Mouse (Mus musculus) left cerebral cortex, adult 9 months (tissue): ENCODE results near the gene Ube3a.
A peak's percentile ranks its signal among the peaks of the same experiment; 100 is the strongest.

Source experiments
- DNase-seq, 2 experiments: peaks; one replicate each; pipeline ENCODE4 v3.0.0; 2022; ENCODE audit warnings: low spot score in 2 of 2

Ube3a gene

DNA sequence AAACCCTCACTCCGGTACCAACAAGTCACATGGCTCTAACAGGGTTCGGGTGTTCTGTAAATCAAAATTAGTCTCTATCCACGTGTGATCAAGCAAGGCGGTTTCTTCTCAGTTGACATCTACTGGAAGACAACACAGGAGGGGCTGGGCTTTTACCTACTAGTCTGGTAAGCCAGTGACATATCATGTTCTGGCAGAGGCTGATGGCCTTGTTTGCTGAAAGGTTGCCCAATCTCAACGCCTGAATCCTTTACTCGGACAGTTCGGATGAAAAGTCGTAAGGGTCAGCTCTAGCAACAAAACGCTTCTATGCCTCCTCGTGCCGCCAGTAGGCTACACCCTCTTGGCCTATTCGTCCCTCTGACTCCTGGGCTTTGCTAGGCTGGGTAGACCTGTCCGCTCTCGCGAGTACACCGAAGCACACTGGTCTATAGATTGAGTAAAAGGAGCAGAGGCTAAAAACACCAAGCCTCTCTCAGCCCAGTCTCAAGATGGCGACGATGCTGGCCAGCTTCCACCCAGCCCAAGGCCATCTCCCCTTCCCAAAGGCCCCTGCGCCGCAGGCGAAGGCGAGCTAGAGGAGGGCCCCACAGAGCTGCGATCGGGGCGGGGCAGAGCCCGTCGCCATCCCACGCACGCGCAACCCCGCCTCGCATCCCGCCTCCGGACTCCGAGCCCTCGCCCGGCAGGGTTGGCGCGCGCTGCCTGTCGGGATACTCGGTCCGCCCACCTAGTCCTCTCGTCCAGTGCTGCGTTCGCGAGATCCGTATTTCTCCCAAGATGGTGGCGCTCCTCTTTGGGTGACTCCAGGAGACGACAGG lies at the start of gene Ube3a:
TSS of gene Ube3a (plus strand) at position 706 of the 821 bp plus-strand sequence.
- DNase-seq: peak; percentile 95 to 98

DNA sequence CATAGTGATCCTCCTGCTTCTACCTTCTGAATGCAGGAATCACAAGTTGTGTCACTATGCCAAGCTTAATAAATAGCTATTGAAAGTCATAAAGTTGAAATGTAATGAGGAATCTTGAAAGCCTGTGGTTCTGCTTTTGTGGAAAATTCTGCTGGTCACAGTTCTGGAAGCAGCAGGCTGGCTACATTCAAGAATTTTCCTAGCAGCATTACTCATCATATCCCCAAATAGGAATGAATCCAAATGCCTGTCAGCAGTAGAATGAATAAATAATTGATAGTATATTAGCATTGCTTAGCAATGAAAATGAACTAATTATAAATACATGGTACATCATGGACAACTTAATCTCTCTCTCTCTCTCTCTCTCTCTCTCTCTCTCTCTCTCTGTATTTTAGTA lies 35.7 kb upstream of the Ube3a start:
- no peak for DNase-seq

DNA sequence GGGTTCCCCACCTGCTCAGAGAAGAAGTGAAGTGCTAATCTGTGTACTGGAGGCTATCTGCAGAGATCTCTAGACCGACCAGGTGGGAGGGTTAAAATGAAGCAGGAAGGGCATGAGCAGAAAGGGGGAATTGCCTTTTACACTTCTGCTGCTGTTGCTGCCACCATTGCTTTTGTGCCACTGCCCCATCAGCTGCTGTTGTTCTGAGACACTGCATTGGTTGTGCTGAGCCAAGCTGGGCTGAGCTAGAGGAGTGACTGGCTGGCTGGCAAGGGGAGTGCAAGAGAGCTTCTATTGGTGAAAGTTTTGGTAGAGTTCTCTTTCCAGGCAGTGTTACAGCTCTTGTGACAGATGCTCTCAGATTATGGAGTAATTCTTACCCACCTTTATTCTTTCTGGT lies 13.6 kb upstream of the Ube3a start:
- DNase-seq: no peak

DNA sequence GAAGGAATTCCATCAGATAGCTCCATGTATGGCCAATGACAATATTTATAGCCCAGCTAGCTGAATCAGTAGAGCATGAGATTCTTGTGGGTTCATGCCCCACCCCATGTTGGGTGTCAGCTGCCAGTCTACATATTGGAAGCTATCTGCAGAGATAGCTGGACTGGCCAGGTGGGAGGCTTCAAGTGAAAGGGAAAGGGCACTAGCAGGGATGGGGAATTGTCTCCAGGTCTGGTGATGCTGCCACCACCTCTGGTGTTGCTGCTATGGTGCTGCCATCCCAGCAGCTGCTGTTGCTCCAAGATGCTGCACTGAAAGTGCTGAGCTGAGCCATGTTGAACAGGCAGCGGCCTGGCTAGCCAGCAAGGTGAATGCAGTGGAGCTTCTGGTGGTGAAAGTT lies 7.3 kb upstream of the Ube3a start:
- DNase-seq: no peak

DNA sequence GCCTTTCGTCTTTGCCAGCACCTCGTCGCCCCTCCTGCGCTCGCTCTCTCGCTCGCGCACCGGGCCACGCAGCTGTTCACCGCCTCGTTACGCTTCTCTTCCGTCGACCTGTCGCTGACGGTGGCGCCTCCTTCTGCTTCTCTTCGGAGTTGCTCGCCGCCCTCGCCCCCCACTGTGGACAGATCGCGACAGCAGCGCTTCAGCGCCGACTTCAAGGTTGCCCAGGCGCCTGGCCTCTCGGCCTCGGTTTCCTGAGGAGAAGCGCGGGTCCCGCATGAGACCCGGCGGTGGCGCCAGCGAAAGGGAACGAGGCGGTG lies 274 bp downstream of the Ube3a start:
- no peak for DNase-seq

DNA sequence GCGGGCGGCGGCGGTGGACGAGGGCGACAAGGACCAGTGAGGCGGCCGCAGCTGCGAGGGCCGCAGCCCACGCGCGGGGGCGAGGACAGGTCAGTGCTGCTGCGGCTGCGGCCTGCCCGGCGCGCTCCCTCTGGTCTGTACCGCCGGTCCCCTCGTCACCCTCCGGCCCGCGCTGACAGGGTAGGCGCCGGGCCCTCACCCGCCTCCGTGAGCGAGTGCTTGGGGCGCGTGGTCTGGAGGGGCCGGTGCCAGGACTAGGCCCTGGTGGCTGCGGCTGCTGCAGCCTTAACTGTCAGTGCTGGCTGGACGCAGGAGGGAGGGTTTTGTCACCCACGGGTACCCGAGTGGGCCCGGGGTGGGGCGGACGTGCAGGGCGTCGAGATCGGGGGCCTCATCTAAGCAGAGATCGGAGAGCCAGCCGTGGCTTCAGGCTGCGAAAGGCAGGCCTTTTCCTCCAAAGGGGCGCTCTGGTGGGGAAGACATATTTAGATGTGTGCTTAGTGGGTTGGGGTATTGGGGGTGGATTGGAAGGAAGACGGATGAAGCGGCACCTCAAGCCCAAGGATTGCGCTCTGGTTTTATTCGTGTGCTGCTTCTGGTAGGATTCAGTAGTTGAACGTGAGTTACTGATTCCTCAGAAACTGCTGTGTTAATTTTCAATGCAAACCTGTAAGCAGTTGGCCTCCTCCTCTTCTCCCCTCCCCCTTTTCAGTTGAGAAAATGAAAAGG lies 797 bp downstream of the Ube3a start:
- DNase-seq: peak; percentile 33 to 59

DNA sequence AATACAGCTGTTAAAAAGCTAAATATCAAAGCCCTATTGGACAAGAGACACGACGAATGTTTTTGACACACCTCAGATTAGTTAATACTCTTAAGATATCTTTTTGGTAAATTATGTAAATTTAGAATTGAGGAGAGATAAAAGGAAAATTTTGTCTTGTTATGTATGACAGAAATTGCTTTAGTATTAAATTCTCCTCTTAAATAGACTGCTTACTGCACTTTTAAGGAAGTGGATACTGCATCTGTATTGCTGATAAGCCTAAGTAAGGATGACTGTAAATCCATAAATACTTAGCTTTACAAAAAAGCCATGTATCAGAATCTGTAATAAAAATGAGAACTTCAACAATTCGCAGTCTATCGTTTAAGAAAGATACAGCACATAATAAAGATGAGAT lies 1.8 kb downstream of the Ube3a start:
- DNase-seq: no peak

DNA sequence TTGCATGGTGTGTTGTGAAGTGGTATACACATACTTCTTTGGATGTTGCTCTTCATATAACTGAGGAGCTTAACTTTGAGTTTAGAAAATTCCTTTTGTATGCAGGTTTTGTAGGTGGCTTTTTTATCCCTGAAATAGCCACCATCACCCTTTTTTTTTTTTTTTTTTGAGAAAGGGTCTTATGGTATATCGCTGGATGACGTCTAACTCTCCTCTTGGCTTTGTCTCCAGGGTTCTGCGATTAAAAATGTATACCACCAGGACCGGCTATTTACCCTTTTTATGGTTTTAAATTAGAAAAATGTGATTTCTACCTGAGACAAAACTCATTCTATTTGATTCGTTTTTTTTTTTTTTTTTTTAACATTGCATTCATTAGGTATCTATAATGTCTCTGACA lies 2.2 kb downstream of the Ube3a start:
- no peak for DNase-seq

DNA sequence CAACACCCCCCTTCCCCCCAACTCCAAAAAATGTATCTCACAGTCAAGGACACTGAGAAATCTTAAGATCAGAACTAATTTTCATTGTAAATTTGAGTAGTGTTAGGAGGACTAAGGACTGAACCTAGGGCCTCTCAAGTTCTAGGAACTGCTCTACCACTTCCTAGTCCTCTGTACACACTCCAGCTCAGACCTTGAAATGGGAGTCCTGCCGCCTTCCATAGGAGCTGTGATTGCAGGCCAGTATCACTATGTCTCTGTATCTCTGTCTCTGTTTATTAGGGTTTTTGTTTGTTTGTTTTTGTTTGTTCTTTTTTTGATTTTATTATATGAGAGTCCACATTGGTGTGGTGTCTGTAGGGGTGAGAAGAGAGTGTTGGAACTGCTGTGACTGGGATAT lies 3.4 kb downstream of the Ube3a start:
- no peak for DNase-seq

DNA sequence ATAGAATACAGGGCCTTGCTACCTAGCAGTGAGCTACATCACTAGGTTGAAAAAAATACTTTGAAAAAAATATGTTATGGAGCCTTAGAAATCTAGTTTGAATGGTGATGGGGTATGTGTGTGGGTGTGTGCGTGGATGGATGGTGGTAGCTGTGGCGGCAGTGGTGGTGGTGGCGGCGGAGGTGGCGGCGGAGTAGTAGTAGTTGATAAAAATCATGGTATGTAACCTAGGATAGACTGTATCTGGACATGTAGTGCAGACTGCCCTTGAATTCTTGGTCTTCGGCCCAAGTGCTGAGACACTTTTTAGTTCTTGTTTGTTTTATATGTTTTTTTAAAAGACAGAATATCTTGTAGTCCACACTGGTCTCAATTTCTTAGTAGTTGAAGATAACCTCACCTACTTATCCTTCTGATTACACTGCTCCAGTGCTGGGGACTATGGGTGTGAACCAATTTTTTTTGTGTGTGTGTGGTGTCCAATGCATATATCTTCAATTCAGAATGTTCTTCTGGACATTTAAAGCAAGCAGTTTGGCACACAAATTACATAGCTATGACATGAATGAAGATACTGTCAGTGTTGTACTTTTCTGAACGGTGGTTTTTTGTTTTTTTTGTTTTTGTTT lies 6.3 kb downstream of the Ube3a start:
- no peak for DNase-seq

DNA sequence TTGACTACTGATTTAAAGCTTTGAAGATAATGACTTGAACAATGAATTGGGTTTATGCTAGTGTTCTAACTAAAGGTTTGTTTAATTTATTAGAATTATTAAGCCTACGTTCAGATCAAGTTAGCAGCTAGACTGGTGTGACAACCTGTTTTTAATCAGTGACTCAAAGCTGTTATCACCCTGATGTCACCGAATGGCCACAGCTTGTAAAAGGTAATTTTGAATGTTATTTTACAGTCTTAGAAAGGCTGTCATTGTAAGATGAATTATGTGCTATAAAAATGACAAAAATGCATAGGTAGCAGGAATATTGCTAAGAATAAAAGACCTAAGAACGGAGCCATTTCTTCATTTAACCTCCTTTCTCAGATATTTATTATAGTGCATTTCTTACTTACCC lies 14.7 kb downstream of the Ube3a start:
- DNase-seq: no peak

DNA sequence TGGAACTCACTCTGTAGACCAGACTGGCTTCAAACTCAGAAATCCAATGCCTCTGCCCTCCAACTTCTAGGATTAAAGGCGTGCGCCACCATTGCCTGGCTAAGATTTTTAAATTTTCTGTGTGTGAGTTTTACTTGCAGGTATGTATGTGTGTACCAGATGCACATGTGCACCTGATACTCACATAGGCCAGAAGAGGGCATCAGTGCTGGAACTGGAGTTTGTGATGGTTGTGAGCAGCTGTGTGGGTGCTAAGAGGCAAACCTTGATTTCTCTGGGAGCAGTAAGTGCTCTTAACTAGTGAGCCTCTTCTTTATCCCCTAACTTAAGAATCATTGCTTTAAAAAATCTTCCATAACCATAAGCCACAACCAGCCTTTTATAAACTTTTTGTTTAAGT lies 17.0 kb downstream of the Ube3a start:
- no peak for DNase-seq

DNA sequence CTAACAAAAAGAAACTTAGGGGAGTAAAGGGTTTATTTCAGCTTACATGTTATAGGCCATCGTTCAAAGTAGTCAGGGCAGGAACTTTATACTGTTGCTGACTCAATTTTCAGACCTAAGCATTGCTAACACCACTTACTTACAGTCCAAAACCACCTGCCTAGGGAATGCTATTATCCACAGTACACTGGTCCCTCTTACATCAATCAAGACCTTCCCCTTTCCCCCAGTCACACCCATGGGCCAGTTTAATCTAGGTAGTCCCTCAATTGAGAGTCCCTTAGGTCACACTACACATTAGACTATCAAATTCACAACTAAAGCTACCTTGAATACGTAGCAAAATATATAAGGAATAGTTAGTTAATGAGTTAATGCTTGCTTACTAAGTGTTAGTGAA lies 24.8 kb downstream of the Ube3a start:
- no peak for DNase-seq

DNA sequence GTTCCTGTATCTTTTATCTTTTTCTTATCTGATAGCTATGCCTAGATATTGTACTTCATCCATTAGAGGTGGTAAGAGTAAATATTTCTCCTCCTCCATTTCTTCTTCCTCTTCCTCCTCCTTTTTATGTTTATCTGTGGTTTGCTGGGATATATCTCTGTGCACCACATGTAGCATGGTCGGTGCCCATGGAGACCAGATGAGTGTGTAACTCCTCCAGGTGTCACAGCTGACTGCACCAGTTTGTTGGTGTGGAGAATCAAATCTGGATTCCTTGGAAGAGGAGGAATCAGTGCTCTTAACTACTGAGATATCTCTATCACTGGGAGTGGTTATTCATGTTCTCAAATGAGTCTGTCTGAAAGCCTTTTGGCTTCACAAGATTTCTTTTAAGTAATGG lies 37.0 kb downstream of the Ube3a start:
- DNase-seq: no peak

DNA sequence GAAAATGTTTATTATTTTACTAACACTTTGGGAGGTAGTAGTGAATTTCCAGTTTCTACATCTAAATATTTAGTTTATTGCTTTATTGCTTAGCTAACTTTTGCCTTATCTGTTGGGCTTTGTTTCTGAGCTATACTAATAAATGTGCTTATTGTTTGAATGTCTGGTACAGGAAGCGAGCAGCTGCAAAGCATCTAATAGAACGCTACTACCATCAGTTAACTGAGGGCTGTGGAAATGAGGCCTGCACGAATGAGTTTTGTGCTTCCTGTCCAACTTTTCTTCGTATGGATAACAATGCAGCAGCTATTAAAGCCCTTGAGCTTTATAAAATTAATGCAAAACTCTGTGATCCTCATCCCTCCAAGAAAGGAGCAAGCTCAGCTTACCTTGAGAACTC lies 43.2 kb downstream of the Ube3a start:
- DNase-seq: no peak

DNA sequence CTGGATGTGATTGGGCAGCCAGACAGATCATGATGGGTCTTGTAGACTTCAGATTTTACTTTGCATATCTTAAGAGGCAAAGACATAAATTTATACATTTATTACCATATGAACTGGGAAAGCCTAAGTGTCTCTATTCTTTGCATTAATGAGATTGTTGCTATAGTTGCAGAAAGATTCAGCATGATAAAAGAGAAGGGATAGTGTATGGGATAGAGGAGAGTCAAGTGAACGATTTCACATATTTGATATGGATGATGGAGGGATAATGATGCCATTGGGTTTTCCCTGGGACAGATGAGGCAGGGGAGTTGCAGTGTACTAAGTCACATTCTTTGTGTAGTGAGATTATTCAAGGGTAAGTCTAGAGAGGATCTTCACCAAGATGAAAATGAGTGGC lies 84.0 kb downstream of the Ube3a start:
- DNase-seq: no peak

DNA sequence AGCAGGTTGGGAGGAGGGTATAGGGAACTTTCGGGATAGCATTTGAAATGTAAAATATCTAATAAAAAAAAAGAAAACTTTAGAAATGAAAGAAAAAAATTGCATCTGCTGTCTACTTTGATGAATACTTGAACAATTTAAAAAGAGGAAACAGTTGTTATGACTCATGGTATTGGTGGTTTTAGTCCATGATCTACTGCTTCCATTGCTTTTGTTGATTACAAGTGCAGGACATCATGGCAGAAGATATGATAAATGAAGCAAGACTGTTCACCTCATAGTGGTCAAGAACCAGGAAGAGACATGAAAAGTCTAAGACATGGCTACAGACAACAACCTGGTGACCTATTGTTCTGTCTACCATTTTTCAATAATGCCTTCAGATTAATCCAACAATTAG lies 94.2 kb downstream of the Ube3a start:
- DNase-seq: no peak
